Mouse (Mus musculus) thymus, postnatal 14 days (tissue): ENCODE data around the gene Camta1.

Source experiments
- DNase-seq: peaks from one replicate; pipeline ENCODE4 v3.0.0; 2021

The Camta1 gene

GRCm38 (mm10) chr4:151418344-151418875 lies 443.3 kb downstream of the Camta1 start:
- no peak for DNase-seq

- DNase-seq, result no peak
These were observed 445.9 kb downstream of the Camta1 start for GRCm38 (mm10) chr4:151415812-151416211.

GRCm38 (mm10) chr4:151415376-151415775 lies 446.3 kb downstream of the Camta1 start:
- no peak for DNase-seq

- DNase-seq, result no peak
These were observed 446.7 kb downstream of the Camta1 start for GRCm38 (mm10) chr4:151414952-151415351.

GRCm38 (mm10) chr4:151411641-151412061 lies 450.0 kb downstream of the Camta1 start:
- no peak for DNase-seq

GRCm38 (mm10) chr4:151411016-151411415 lies 450.7 kb downstream of the Camta1 start:
- no peak for DNase-seq

- DNase-seq, result no peak
These were observed 452.4 kb downstream of the Camta1 start for GRCm38 (mm10) chr4:151409291-151409690.

- DNase-seq, result no peak
These were observed 452.9 kb downstream of the Camta1 start for GRCm38 (mm10) chr4:151408811-151409210.

- DNase-seq, result no peak
These were observed 453.4 kb downstream of the Camta1 start for GRCm38 (mm10) chr4:151408246-151408645.

- DNase-seq, result no peak
These were observed 454.5 kb downstream of the Camta1 start for GRCm38 (mm10) chr4:151407129-151407528.

- DNase-seq, result no peak
These were observed 457.0 kb downstream of the Camta1 start for GRCm38 (mm10) chr4:151404581-151405256.

- DNase-seq, result no peak
These were observed 459.8 kb downstream of the Camta1 start for GRCm38 (mm10) chr4:151401685-151402397.

- DNase-seq, result no peak
These were observed 465.1 kb downstream of the Camta1 start for GRCm38 (mm10) chr4:151396536-151396935.

GRCm38 (mm10) chr4:151389345-151389744 lies 472.3 kb downstream of the Camta1 start:
- no peak for DNase-seq

- DNase-seq, result no peak
These were observed 474.8 kb downstream of the Camta1 start for GRCm38 (mm10) chr4:151386701-151387451.

GRCm38 (mm10) chr4:151385985-151386700 lies 475.5 kb downstream of the Camta1 start:
- no peak for DNase-seq

GRCm38 (mm10) chr4:151377731-151378130 lies 483.9 kb downstream of the Camta1 start:
- no peak for DNase-seq

GRCm38 (mm10) chr4:151376234-151376633 lies 485.4 kb downstream of the Camta1 start:
- no peak for DNase-seq

- no peak for DNase-seq
These were observed 488.7 kb downstream of the Camta1 start for GRCm38 (mm10) chr4:151372855-151373566.

- DNase-seq, result no peak
These were observed 494.6 kb downstream of the Camta1 start for GRCm38 (mm10) chr4:151366941-151367545.

- no peak for DNase-seq
These were observed 500.6 kb downstream of the Camta1 start for GRCm38 (mm10) chr4:151360976-151361673.
